21 mouse cellular contexts compared by ENCODE assay signal in the genomic region with DNA sequence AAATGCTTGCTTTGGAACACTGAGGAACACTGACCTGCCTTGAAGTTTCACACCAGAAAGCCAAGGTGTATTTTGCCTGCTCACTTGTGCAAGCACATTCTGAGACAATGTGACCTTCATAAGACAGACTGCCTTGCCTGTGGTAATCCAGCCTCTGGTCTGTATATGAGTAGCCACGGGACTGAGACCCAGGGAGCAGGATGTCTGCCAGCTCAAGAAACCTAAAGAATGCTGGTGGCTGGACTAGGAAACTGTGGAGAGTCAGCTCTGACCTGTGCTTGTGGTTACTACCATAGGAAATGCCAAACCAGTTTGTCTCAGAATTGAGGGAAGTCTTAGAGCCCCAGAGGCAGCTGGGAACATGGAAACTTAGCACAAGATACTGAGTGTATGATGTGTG. TPM values are rescaled to one million over a fixed set of nuclear protein-coding genes. Genes with fewer than 3 reads are reported as not detected.
"Had no signal": no experiment of that assay in that cellular context is flagged by ENCODE, and none has a peak within 500 bp of the region (broad histone marks: within the 10 kb centered on the region; RNA-seq: fewer than 3 reads in every experiment).

No protein-coding gene starts in this region.

- DNase-seq: kidney, postnatal 25 days; layer of hippocampus, adult 9-11 months; layer of hippocampus, postnatal 36 days; liver; liver, embryonic 13.5 days; liver, postnatal 0 days; lung, postnatal 14 days; thymus, postnatal 4 days had no signal

- ATAC-seq: liver, postnatal 0 days; midbrain, embryonic 15.5 days had no signal

- H3K27me3 ChIP-seq: liver, embryonic 13.5 days; lung, embryonic 15.5 days; megakaryocyte, embryonic 14.5 days; midbrain, embryonic 15.5 days; neural tube, embryonic 12.5 days had no signal

RNA-seq across cellular contexts. Expression of gene Galp, which starts 11.5 kb away (rescaled TPM):
- total RNA-seq: layer of hippocampus, adult 18-20 months; layer of hippocampus, postnatal 36 days; left cerebral cortex, adult 8-10 months; left cerebral cortex, postnatal 25 days; monocyte, adult 5-6 weeks; neutrophil, adult 5-6 weeks had no signal
- polyA plus RNA-seq: limb, embryonic 12.5 days; liver, embryonic 13.5 days; liver, postnatal 0 days; lung, embryonic 15.5 days; macrophage; midbrain, embryonic 11.5 days; midbrain, embryonic 15.5 days; neural tube, embryonic 12.5 days; stomach, postnatal 0 days had no signal

RNA-seq across cellular contexts. Expression of gene Zscan5b, which starts 36.7 kb away (rescaled TPM):
- total RNA-seq: layer of hippocampus, adult 18-20 months; layer of hippocampus, postnatal 36 days; left cerebral cortex, adult 8-10 months; left cerebral cortex, postnatal 25 days; monocyte, adult 5-6 weeks; neutrophil, adult 5-6 weeks had no signal
- polyA plus RNA-seq: limb, embryonic 12.5 days; liver, embryonic 13.5 days; liver, postnatal 0 days; lung, embryonic 15.5 days; macrophage; midbrain, embryonic 11.5 days; midbrain, embryonic 15.5 days; neural tube, embryonic 12.5 days; stomach, postnatal 0 days had no signal
